Mouse (Mus musculus): ENCODE data around the gene Dnmbp.

DNA sequence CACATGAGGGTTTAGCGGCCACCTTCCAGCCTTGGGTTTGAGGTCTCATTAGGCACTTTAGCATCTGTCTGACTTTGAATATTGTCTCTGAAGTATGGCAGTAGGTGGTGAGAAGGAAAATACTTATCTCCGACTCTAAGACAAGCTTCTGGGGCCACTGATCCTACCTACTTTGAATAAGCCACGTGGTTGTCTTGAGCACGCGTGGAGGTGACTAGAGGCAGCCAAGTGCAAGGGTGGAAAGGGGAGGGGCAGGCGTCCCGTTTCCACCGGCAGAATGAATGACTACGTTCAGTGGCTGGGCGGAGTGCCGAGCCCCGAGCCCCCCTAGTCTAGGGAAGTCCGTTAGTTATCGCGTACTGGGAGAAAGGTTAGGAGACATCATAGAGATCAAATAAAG is 92.9 kb downstream of the Dnmbp start:
- TF ChIP-seq CTCF (IDR thresholded peaks at IDR 0.05; ENCODE audit: extremely low read depth, insufficient read depth, insufficient read length, insufficient replicate concordance) (no peak), POLR2A (IDR thresholded peaks at IDR 0.05; ENCODE audit: low read depth, low read length) (no peak)

Measured in spleen, adult 2 months (tissue).